Mouse (Mus musculus) thymus, adult 2 months (tissue): ENCODE results near the gene Slc17a4.

Source experiments
- CTCF ChIP-seq: fragments of 200-500 bp; IDR thresholded peaks from 2 replicates; pipeline ENCODE4 v1.5.1; 2012; ENCODE audit warnings: mild to moderate bottlenecking, control low read depth, low read length, moderate library complexity, borderline replicate concordance; ENCODE audit not compliant: control insufficient read depth, poor library complexity, insufficient read depth; ENCODE audit errors: extremely low read depth
- POLR2A ChIP-seq: fragments of 200-500 bp; IDR thresholded peaks from 2 replicates; pipeline ENCODE4 v1.6.1; 2012; ENCODE audit warnings: mild to moderate bottlenecking, low read length, control low read depth, moderate library complexity; ENCODE audit not compliant: control insufficient read depth, poor library complexity, insufficient read depth; ENCODE audit errors: extremely low read depth

- TF ChIP-seq CTCF: no peak
- no peak for TF ChIP-seq POLR2A
Observed at GRCm38 (mm10) chr13:23892592-23893268, 22.1 kb downstream of the Slc17a4 start.
